Mouse (Mus musculus) heart, postnatal 14 days (tissue): ENCODE results near the gene Vmn2r19. TPM values are rescaled to one million over a fixed set of nuclear protein-coding genes. Genes with fewer than 3 reads are reported as not detected.
"Not testable (repeated sequence)": the region's sequence is repeated elsewhere in the genome, so short reads cannot be mapped to it uniquely, and the experiment has no call there.

Source experiments
- DNase-seq, 2 experiments: peaks; one replicate each; pipeline ENCODE4 v3.0.0; 2021 to 2022
- intact Hi-C: fragments of 180-260 bp; cut with DNase I; formaldehyde crosslinking; loops from one replicate; pipeline ENCODE4 v1.15.1; 2025
- long read RNA-seq, 2 experiments: library from polyadenylated mRNA; stranded (forward); transcript quantifications; one replicate each; pipeline ENCODE4 v2.0.0; 2021
- total RNA-seq, 2 experiments: library from RNA; stranded (reverse); gene quantifications; 2 replicates each; pipeline ENCODE4 v1.2.3; 2021

Gene Vmn2r19
- not detected for total RNA-seq
- long read RNA-seq, experiment 1, result 0 reads
- long read RNA-seq, experiment 2, result 0 reads

- DNase-seq, result no peak
- intact Hi-C loops, result no loop called here
Observed at GRCm38 (mm10) chr6:123308033-123308432, at the start of gene Vmn2r19. Gene Vmn2r19, plus strand, starts transcription at chr6:123308333.

GRCm38 (mm10) chr6:123258946-123259345 is 49.2 kb upstream of the Vmn2r19 start:
- no peak for DNase-seq

GRCm38 (mm10) chr6:123259889-123260603 is 48.1 kb upstream of the Vmn2r19 start:
- no peak for DNase-seq
- intact Hi-C loops, result no loop called here

More at GRCm38 (mm10) chr6:123258946-123259345, 49.2 kb upstream of the Vmn2r19 start:
- intact Hi-C loops, result no loop called here

GRCm38 (mm10) chr6:123260868-123261267 is 47.3 kb upstream of the Vmn2r19 start:
- no peak for DNase-seq
- intact Hi-C loops, result no loop called here

GRCm38 (mm10) chr6:123261555-123262161 is 46.5 kb upstream of the Vmn2r19 start, which contains the start of gene Clec4d:
Gene Clec4d, plus strand, starts transcription at chr6:123262111.
- DNase-seq, result no peak
- intact Hi-C loops, result no loop called here

- intact Hi-C loops, result no loop called here
- no peak for DNase-seq
Observed at GRCm38 (mm10) chr6:123264194-123264593, 43.9 kb upstream of the Vmn2r19 start.

- no peak for DNase-seq
- intact Hi-C loops, result no loop called here
Observed at GRCm38 (mm10) chr6:123265809-123266208, 42.3 kb upstream of the Vmn2r19 start.

- intact Hi-C loops, result no loop called here
Observed at GRCm38 (mm10) chr6:123266945-123267344, 41.2 kb upstream of the Vmn2r19 start.

GRCm38 (mm10) chr6:123279443-123279842 is 28.7 kb upstream of the Vmn2r19 start:
- intact Hi-C loops, result no loop called here
- no peak for DNase-seq

More at GRCm38 (mm10) chr6:123266945-123267344, 41.2 kb upstream of the Vmn2r19 start:
- no peak for DNase-seq

GRCm38 (mm10) chr6:123286311-123286710 is 21.8 kb upstream of the Vmn2r19 start:
- intact Hi-C loops, result no loop called here
- DNase-seq, result no peak

- intact Hi-C loops, result no loop called here
- no peak for DNase-seq
Observed at GRCm38 (mm10) chr6:123288931-123289330, 19.2 kb upstream of the Vmn2r19 start.

GRCm38 (mm10) chr6:123289753-123290152 is 18.4 kb upstream of the Vmn2r19 start, which contains the start of gene Clec4e:
Gene Clec4e, minus strand, starts transcription at chr6:123289870.
- intact Hi-C loops, result no loop called here
- no peak for DNase-seq

GRCm38 (mm10) chr6:123292751-123293400 is 15.3 kb upstream of the Vmn2r19 start:
- no peak for DNase-seq
- intact Hi-C loops, result no loop called here

GRCm38 (mm10) chr6:123293509-123293908 is 14.6 kb upstream of the Vmn2r19 start:
- intact Hi-C loops, DNase-seq: not testable (repeated sequence)

- intact Hi-C loops, result no loop called here
- no peak for DNase-seq
Observed at GRCm38 (mm10) chr6:123296687-123297086, 11.4 kb upstream of the Vmn2r19 start.

- intact Hi-C loops, DNase-seq: not testable (repeated sequence)
Observed at GRCm38 (mm10) chr6:123306315-123306714, 1.8 kb upstream of the Vmn2r19 start.

GRCm38 (mm10) chr6:123332503-123332902 is 24.4 kb downstream of the Vmn2r19 start:
- intact Hi-C loops, result no loop called here

GRCm38 (mm10) chr6:123340093-123340492 is 32.0 kb downstream of the Vmn2r19 start:
- no peak for DNase-seq
- intact Hi-C loops, result no loop called here

More at GRCm38 (mm10) chr6:123332503-123332902, 24.4 kb downstream of the Vmn2r19 start:
- no peak for DNase-seq

- no peak for DNase-seq
- intact Hi-C loops, result no loop called here
Observed at GRCm38 (mm10) chr6:123346141-123346540, 38.0 kb downstream of the Vmn2r19 start.
